Mouse (Mus musculus) left cerebral cortex, adult 2 months (tissue): Measurements from ENCODE around the gene Gsta2. TPM values are rescaled to one million over a fixed set of nuclear protein-coding genes. Genes with fewer than 3 reads are reported as not detected.

Source experiments
- total RNA-seq, 2 experiments: library from RNA; stranded (reverse); gene quantifications; 2 replicates each; pipeline ENCODE4 v1.2.3; 2021

Gsta2 gene
- total RNA-seq, 2 experiments from 2014 or later = not detected

Other genes with a start within 250 kb of the Gsta2 start
- gene Fbxo9, start 246.7 kb downstream of the Gsta2 start, total RNA-seq = 100 to 1,000 TPM; 106 to 115 TPM
- 10 to 100 TPM; 17.4 to 19.2 TPM for gene Ick, start 246.6 kb downstream of the Gsta2 start, total RNA-seq
- 10 to 100 TPM; 38.2 to 39.6 TPM for gene Gsta4, start 173.0 kb downstream of the Gsta2 start, total RNA-seq
- gene Gsta1, start 125.1 kb downstream of the Gsta2 start, total RNA-seq = not detected
- gene Gm3776, start 98.7 kb downstream of the Gsta2 start, total RNA-seq = not detected
- not detected for gene Gm10639, start 65.9 kb downstream of the Gsta2 start, total RNA-seq
- gene Omt2a, start 41.0 kb downstream of the Gsta2 start, total RNA-seq = not detected
- gene Omt2b, start 28.2 kb downstream of the Gsta2 start, total RNA-seq = not detected
- not detected for gene Dppa5a, start 12.4 kb upstream of the Gsta2 start, total RNA-seq
- not detected for gene Ooep, start 22.9 kb upstream of the Gsta2 start, total RNA-seq
- under 1 TPM in 1 of 2 experiments, not detected in 1; 0.16 TPM for gene Ddx43, start 40.0 kb upstream of the Gsta2 start, total RNA-seq
- under 1 TPM; 0.35 to 0.52 TPM for gene Cgas, start 87.4 kb upstream of the Gsta2 start, total RNA-seq
- gene Mto1, start 92.4 kb upstream of the Gsta2 start, total RNA-seq = 10 to 100 TPM; 24.6 to 27.3 TPM
- gene Gm17324, start 93.0 kb upstream of the Gsta2 start, total RNA-seq = under 1 TPM; 0.63 to 0.65 TPM
- gene Eef1a1, start 133.4 kb upstream of the Gsta2 start, total RNA-seq = 1,000 to 10,000 TPM; 2,077 to 2,174 TPM
- gene Slc17a5, start 232.3 kb upstream of the Gsta2 start, total RNA-seq = 10 to 100 TPM; 16.1 to 17.3 TPM